Mouse (Mus musculus): Measurements from ENCODE around the gene Pde7b. TPM values are rescaled to one million over a fixed set of nuclear protein-coding genes. Genes with fewer than 3 reads are reported as not detected.

The Pde7b gene
- total and polyA plus RNA-seq, 3 experiments = 0.22 TPM; not detected in 2

- Histone ChIP-seq H3K36me3 (replicated peaks) (no peaks in the 10 kb centered on the region), H3K4me1 (ENCODE audit: insufficient read depth, low read depth, low read length) (no peaks in the 10 kb centered on the region), H3K4me3 (ENCODE audit: low read depth, low read length) (no peak overlapping the region), H3K9me3 (replicated peaks) (no peaks in the 10 kb centered on the region), H3K27me3 (ENCODE audit: insufficient read depth, low read length) (no peaks in the 10 kb centered on the region; the same call in 1 of the 2 replicates)
- ATAC-seq (ENCODE audit: extremely low read depth, insufficient number of reproducible peaks, low FRiP score, poor library complexity, severe bottlenecking) (no peak), DNase-seq (ENCODE audit: low spot score) (no peak)
- TF ChIP-seq TAL1 (conservative IDR thresholded peaks at IDR 0.05; ENCODE audit: low read depth, low read length) = no peak
- TF ChIP-seq GATA2 (IDR thresholded peaks at IDR 0.05; ENCODE audit: borderline replicate concordance, low read depth, low read length) = no peak
- TF ChIP-seq CTCF (IDR thresholded peaks at IDR 0.05; ENCODE audit: low read depth, low read length) = no peak
- TF ChIP-seq GATA1 (IDR thresholded peaks at IDR 0.05; ENCODE audit: borderline replicate concordance, low read length) = no peak
- no peak for TF ChIP-seq POLR2AphosphoS5 (IDR thresholded peaks at IDR 0.05; ENCODE audit: insufficient replicate concordance, low read depth, low read length)
Observed at GRCm38 (mm10) chr10:20662951-20663350, 61.9 kb downstream of the Pde7b start.

DNA sequence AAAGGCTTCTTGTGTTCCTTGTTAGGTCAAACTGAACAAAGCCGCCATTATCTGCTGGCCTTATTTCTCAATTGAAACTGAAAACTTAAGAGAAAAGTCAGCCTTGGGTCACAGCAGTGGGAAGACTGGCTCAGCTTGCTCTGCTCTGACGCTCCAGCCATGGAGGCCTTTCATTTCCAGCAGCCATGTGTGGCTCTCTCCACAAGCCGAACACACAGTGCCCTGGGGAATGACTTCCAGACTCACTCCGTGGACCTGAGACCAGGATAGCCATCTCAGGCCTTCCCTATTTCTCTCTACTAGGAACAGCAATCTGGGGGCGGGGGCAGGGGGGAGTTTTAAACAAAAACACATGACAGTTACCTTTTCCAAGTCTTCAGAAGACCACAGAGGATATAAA is 63.2 kb downstream of the Pde7b start:
- TF ChIP-seq TAL1 (conservative IDR thresholded peaks at IDR 0.05; ENCODE audit: low read depth, low read length) (no peak), GATA1 (IDR thresholded peaks at IDR 0.05; ENCODE audit: borderline replicate concordance, low read length) (no peak), GATA2 (IDR thresholded peaks at IDR 0.05; ENCODE audit: borderline replicate concordance, low read depth, low read length) (no peak), POLR2AphosphoS5 (IDR thresholded peaks at IDR 0.05; ENCODE audit: insufficient replicate concordance, low read depth, low read length) (no peak)
- H3K4me3 ChIP-seq (ENCODE audit: low read depth, low read length) = no peak overlapping the region
- H3K9me3 ChIP-seq (replicated peaks) = no peaks in the 10 kb centered on the region
- H3K36me3 ChIP-seq (replicated peaks) = no peaks in the 10 kb centered on the region
- H3K4me1 ChIP-seq (ENCODE audit: insufficient read depth, low read depth, low read length) = no peaks in the 10 kb centered on the region
- no peaks in the 10 kb centered on the region; the same call in 1 of the 2 replicates for H3K27me3 ChIP-seq (ENCODE audit: insufficient read depth, low read length)
- ATAC-seq (ENCODE audit: extremely low read depth, insufficient number of reproducible peaks, low FRiP score, poor library complexity, severe bottlenecking) = no peak
- DNase-seq (ENCODE audit: low spot score) = no peak

DNA sequence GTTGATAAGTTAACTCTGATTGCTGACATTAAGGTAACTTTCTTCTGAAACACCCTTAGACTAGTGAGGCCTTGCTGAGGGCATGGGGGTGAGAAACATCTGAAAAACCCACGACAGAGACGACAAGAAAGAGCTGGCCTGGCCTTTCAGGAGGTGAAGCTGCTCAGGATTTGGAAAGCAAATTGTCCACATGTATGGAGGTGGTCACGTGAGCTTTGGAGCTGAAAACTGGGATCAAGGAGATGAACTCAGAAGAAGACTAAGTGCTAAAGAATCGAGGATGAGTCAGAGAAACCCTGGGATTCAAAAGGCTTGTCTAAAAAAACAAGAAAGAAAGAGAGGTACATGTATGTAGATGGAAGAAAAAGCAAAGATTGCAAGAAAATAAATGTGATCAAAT is 65.2 kb downstream of the Pde7b start:
- no peaks in the 10 kb centered on the region for H3K9me3 ChIP-seq (replicated peaks)
- DNase-seq (ENCODE audit: low spot score) = no peak
- H3K4me3 ChIP-seq (ENCODE audit: low read depth, low read length) = no peak overlapping the region
- H3K4me1 ChIP-seq (ENCODE audit: insufficient read depth, low read depth, low read length) = no peaks in the 10 kb centered on the region
- ATAC-seq (ENCODE audit: extremely low read depth, insufficient number of reproducible peaks, low FRiP score, poor library complexity, severe bottlenecking) = no peak
- TF ChIP-seq GATA1 (IDR thresholded peaks at IDR 0.05; ENCODE audit: borderline replicate concordance, low read length) (no peak), TAL1 (conservative IDR thresholded peaks at IDR 0.05; ENCODE audit: low read depth, low read length) (no peak), CTCF (IDR thresholded peaks at IDR 0.05; ENCODE audit: low read depth, low read length) (no peak), POLR2AphosphoS5 (IDR thresholded peaks at IDR 0.05; ENCODE audit: insufficient replicate concordance, low read depth, low read length) (no peak), GATA2 (IDR thresholded peaks at IDR 0.05; ENCODE audit: borderline replicate concordance, low read depth, low read length) (no peak)
- no peaks in the 10 kb centered on the region; the same call in 1 of the 2 replicates for H3K27me3 ChIP-seq (ENCODE audit: insufficient read depth, low read length)
- no peaks in the 10 kb centered on the region for H3K36me3 ChIP-seq (replicated peaks)

GRCm38 (mm10) chr10:20659268-20659667 is 65.6 kb downstream of the Pde7b start:
- no peaks in the 10 kb centered on the region for H3K9me3 ChIP-seq (replicated peaks)
- no peaks in the 10 kb centered on the region; the same call in 1 of the 2 replicates for H3K27me3 ChIP-seq (ENCODE audit: insufficient read depth, low read length)
- ATAC-seq (ENCODE audit: extremely low read depth, insufficient number of reproducible peaks, low FRiP score, poor library complexity, severe bottlenecking) (no peak), DNase-seq (ENCODE audit: low spot score) (no peak)
- TF ChIP-seq GATA2 (IDR thresholded peaks at IDR 0.05; ENCODE audit: borderline replicate concordance, low read depth, low read length) (no peak), TAL1 (conservative IDR thresholded peaks at IDR 0.05; ENCODE audit: low read depth, low read length) (no peak), CTCF (IDR thresholded peaks at IDR 0.05; ENCODE audit: low read depth, low read length) (no peak), POLR2AphosphoS5 (IDR thresholded peaks at IDR 0.05; ENCODE audit: insufficient replicate concordance, low read depth, low read length) (no peak), GATA1 (IDR thresholded peaks at IDR 0.05; ENCODE audit: borderline replicate concordance, low read length) (no peak)
- no peaks in the 10 kb centered on the region for H3K36me3 ChIP-seq (replicated peaks)
- no peaks in the 10 kb centered on the region for H3K4me1 ChIP-seq (ENCODE audit: insufficient read depth, low read depth, low read length)
- no peak overlapping the region for H3K4me3 ChIP-seq (ENCODE audit: low read depth, low read length)

DNA sequence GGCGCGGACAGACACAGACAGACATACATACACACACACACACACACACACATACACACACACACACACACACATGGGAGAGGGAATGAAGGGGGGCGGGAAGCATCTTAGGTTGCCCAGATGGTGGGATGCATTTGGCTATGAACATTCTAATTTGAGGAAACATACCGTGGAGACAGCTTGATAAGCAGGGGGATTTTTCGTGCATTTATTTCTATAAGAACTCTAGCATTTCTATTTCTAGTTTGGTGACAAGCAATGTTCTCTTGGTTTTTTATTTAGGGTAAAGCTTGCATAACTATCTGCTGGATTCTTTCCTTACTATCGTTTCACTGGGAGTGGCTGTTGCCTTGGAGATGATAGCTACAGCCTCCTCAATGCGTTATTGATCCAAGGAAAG is 66.2 kb downstream of the Pde7b start:
- H3K4me1 ChIP-seq (ENCODE audit: insufficient read depth, low read depth, low read length) = no peaks in the 10 kb centered on the region
- no peak overlapping the region for H3K4me3 ChIP-seq (ENCODE audit: low read depth, low read length)
- no peak for DNase-seq (ENCODE audit: low spot score)
- TF ChIP-seq GATA2 (IDR thresholded peaks at IDR 0.05; ENCODE audit: borderline replicate concordance, low read depth, low read length) (no peak), TAL1 (conservative IDR thresholded peaks at IDR 0.05; ENCODE audit: low read depth, low read length) (no peak), CTCF (IDR thresholded peaks at IDR 0.05; ENCODE audit: low read depth, low read length) (no peak), POLR2AphosphoS5 (IDR thresholded peaks at IDR 0.05; ENCODE audit: insufficient replicate concordance, low read depth, low read length) (no peak), GATA1 (IDR thresholded peaks at IDR 0.05; ENCODE audit: borderline replicate concordance, low read length) (no peak)
- H3K27me3 ChIP-seq (ENCODE audit: insufficient read depth, low read length) = no peaks in the 10 kb centered on the region; the same call in 1 of the 2 replicates
- H3K9me3 ChIP-seq (replicated peaks) = no peaks in the 10 kb centered on the region
- no peaks in the 10 kb centered on the region for H3K36me3 ChIP-seq (replicated peaks)
- ATAC-seq (ENCODE audit: extremely low read depth, insufficient number of reproducible peaks, low FRiP score, poor library complexity, severe bottlenecking) = no peak

GRCm38 (mm10) chr10:20657316-20658081 is 67.4 kb downstream of the Pde7b start:
- DNase-seq (ENCODE audit: low spot score) = no peak
- Histone ChIP-seq H3K36me3 (replicated peaks) (no peaks in the 10 kb centered on the region), H3K9me3 (replicated peaks) (no peaks in the 10 kb centered on the region), H3K27me3 (ENCODE audit: insufficient read depth, low read length) (no peaks in the 10 kb centered on the region; the same call in 1 of the 2 replicates), H3K4me1 (ENCODE audit: insufficient read depth, low read depth, low read length) (no peaks in the 10 kb centered on the region), H3K4me3 (ENCODE audit: low read depth, low read length) (no peak overlapping the region)
- ATAC-seq (ENCODE audit: extremely low read depth, insufficient number of reproducible peaks, low FRiP score, poor library complexity, severe bottlenecking) = no peak
- no peak for TF ChIP-seq POLR2AphosphoS5 (IDR thresholded peaks at IDR 0.05; ENCODE audit: insufficient replicate concordance, low read depth, low read length)
- TF ChIP-seq CTCF (IDR thresholded peaks at IDR 0.05; ENCODE audit: low read depth, low read length) = no peak
